Mouse (Mus musculus) ES-Bruce4 (cell line): Measurements from ENCODE around the gene Actl6b.

ENCODE experiments used
- CTCF ChIP-seq: IDR thresholded peaks from one replicate; pipeline ENCODE4 v1.8.1; 2011; ENCODE audit warnings: low read depth, low read length
- POLR2A ChIP-seq: IDR thresholded peaks from one replicate; pipeline ENCODE4 v1.8.1; 2011; ENCODE audit warnings: low read length; ENCODE audit not compliant: insufficient read depth

GRCm38 (mm10) chr5:137525511-137525910, 27.8 kb upstream of the Actl6b start:
- TF ChIP-seq CTCF (no peak), POLR2A (no peak)
